ENCODE assay signal across 23 mouse cellular contexts in genomic region chrX:151674492-151675171, GRCm38 (mm10).
"Had no signal": no experiment of that assay in that cellular context is flagged by ENCODE, and none has a peak within 500 bp of the region (broad histone marks: within the 10 kb centered on the region; RNA-seq: fewer than 3 reads in every experiment).

No protein-coding gene starts in this region.

- H3K4me1 ChIP-seq: limb, embryonic 10.5 days; limb, embryonic 13.5 days; liver, embryonic 12.5 days; liver, embryonic 15.5 days; lung, embryonic 15.5 days; midbrain, embryonic 10.5 days; midbrain, embryonic 13.5 days; neural tube, embryonic 13.5 days; stomach, embryonic 15.5 days had no signal

- H3K27ac ChIP-seq: kidney, postnatal 0 days; limb, embryonic 10.5 days; limb, embryonic 13.5 days; liver, embryonic 12.5 days; liver, embryonic 15.5 days; lung, embryonic 15.5 days; midbrain, embryonic 10.5 days; midbrain, embryonic 13.5 days; neural tube, embryonic 13.5 days; stomach, embryonic 15.5 days had no signal

- H3K9ac ChIP-seq: limb, embryonic 13.5 days; liver, embryonic 12.5 days; liver, embryonic 15.5 days; lung, embryonic 15.5 days; midbrain, embryonic 13.5 days; neural tube, embryonic 13.5 days; stomach, embryonic 15.5 days had no signal

- H3K9me3 ChIP-seq: limb, embryonic 10.5 days; limb, embryonic 13.5 days; liver, embryonic 12.5 days; liver, embryonic 15.5 days; lung, embryonic 15.5 days; midbrain, embryonic 10.5 days; midbrain, embryonic 13.5 days; neural tube, embryonic 13.5 days; stomach, embryonic 15.5 days had no signal

- DNase-seq: kidney, adult 2 months; kidney, postnatal 25 days; liver; lung, adult 18-20 months; lung, postnatal 10 days; lung, postnatal 36 days; retina, postnatal 1 day; right cerebral cortex, postnatal 25 days; spleen, adult 18-20 months; thymus, postnatal 25 days had no signal

- H3K27me3 ChIP-seq: limb, embryonic 13.5 days; liver, embryonic 12.5 days; liver, embryonic 15.5 days; megakaryocyte, embryonic 14.5 days; midbrain, embryonic 13.5 days; neural tube, embryonic 13.5 days; stomach, embryonic 15.5 days had no signal

- H3K36me3 ChIP-seq: limb, embryonic 10.5 days; limb, embryonic 13.5 days; liver, embryonic 12.5 days; liver, embryonic 15.5 days; lung, embryonic 15.5 days; midbrain, embryonic 10.5 days; midbrain, embryonic 13.5 days; neural tube, embryonic 13.5 days; stomach, embryonic 15.5 days had no signal

- H3K4me3 ChIP-seq: limb, embryonic 10.5 days; limb, embryonic 13.5 days; liver, embryonic 12.5 days; liver, embryonic 15.5 days; lung, embryonic 15.5 days; megakaryocyte, embryonic 14.5 days; midbrain, embryonic 10.5 days; midbrain, embryonic 13.5 days; myocyte; neural tube, embryonic 13.5 days; stomach, embryonic 15.5 days had no signal

- ATAC-seq: liver, embryonic 12.5 days; midbrain, embryonic 13.5 days; midbrain, embryonic 16.5 days had no signal

- H3K4me2 ChIP-seq: limb, embryonic 13.5 days; liver, embryonic 12.5 days; liver, embryonic 15.5 days; lung, embryonic 15.5 days; midbrain, embryonic 13.5 days; neural tube, embryonic 13.5 days; stomach, embryonic 15.5 days had no signal
